Mouse (Mus musculus) kidney, adult 2 months (tissue): Measurements from ENCODE around the gene Stard10.

Experiments
- CTCF ChIP-seq: fragments of 200-500 bp; conservative IDR thresholded peaks from 2 replicates; pipeline ENCODE4 v1.5.1; 2011; ENCODE audit warnings: low read depth, mild to moderate bottlenecking, control low read depth, low read length, moderate library complexity, mixed read lengths; ENCODE audit not compliant: insufficient read depth, insufficient read length
- POLR2A ChIP-seq: fragments of 200-500 bp; IDR thresholded peaks from one replicate; pipeline ENCODE4 v1.6.1; 2011; ENCODE audit warnings: low read depth, low read length, control low read depth

GRCm38 (mm10) chr7:101381512-101381911 is 64.6 kb downstream of the Stard10 start:
- no peak for TF ChIP-seq CTCF
- TF ChIP-seq POLR2A, result no peak
